Mouse (Mus musculus): Measurements from ENCODE around the gene Creb3l2. TPM values are rescaled to one million over a fixed set of nuclear protein-coding genes. Genes with fewer than 3 reads are reported as not detected.

The Creb3l2 gene
- polyA plus RNA-seq, 1 experiment, result 10.2 TPM

- Histone ChIP-seq H3K27me3 (ENCODE audit: control insufficient read depth, insufficient read depth, low read length, poor library complexity, severe bottlenecking) (no peaks in the 10 kb centered on the region), H3K4me1 (ENCODE audit: control insufficient read depth, insufficient read depth, low read length) (peaks cover 4% of the 10 kb centered on the region), H3K36me3 (ENCODE audit: control insufficient read depth, insufficient read depth, low read length, poor library complexity, severe bottlenecking) (no peaks in the 10 kb centered on the region), H3K9me3 (replicated peaks; ENCODE audit: control insufficient read depth, insufficient read depth, low read length, poor library complexity, severe bottlenecking) (no peaks in the 10 kb centered on the region), H3K27ac (ENCODE audit: insufficient read depth, low read length) (no peak overlapping the region), H3K9ac (ENCODE audit: low read depth, poor library complexity, severe bottlenecking) (no peak overlapping the region), H3K4me3 (ENCODE audit: low read depth, low read length) (no peak overlapping the region)
- no peak for TF ChIP-seq CTCF (IDR thresholded peaks at IDR 0.05; ENCODE audit: low read depth, low read length)
- TF ChIP-seq EP300 (IDR thresholded peaks at IDR 0.05; ENCODE audit: insufficient read depth, low read depth, low read length), result no peak
- no peak for TF ChIP-seq POLR2A (IDR thresholded peaks at IDR 0.05; ENCODE audit: insufficient read depth, low read length)
Measured at GRCm38 (mm10) chr6:37329376-37329775, 112.6 kb downstream of the Creb3l2 start.

- Histone ChIP-seq H3K4me1 (ENCODE audit: control insufficient read depth, insufficient read depth, low read length) (peaks cover 4% of the 10 kb centered on the region), H3K9ac (ENCODE audit: low read depth, poor library complexity, severe bottlenecking) (no peak overlapping the region), H3K27ac (ENCODE audit: insufficient read depth, low read length) (no peak overlapping the region), H3K27me3 (ENCODE audit: control insufficient read depth, insufficient read depth, low read length, poor library complexity, severe bottlenecking) (no peaks in the 10 kb centered on the region), H3K9me3 (replicated peaks; ENCODE audit: control insufficient read depth, insufficient read depth, low read length, poor library complexity, severe bottlenecking) (no peaks in the 10 kb centered on the region), H3K36me3 (ENCODE audit: control insufficient read depth, insufficient read depth, low read length, poor library complexity, severe bottlenecking) (no peaks in the 10 kb centered on the region), H3K4me3 (ENCODE audit: low read depth, low read length) (no peak overlapping the region)
- TF ChIP-seq POLR2A (IDR thresholded peaks at IDR 0.05; ENCODE audit: insufficient read depth, low read length) (no peak), CTCF (IDR thresholded peaks at IDR 0.05; ENCODE audit: low read depth, low read length) (no peak), EP300 (IDR thresholded peaks at IDR 0.05; ENCODE audit: insufficient read depth, low read depth, low read length) (no peak)
Measured at GRCm38 (mm10) chr6:37328671-37329070, 113.3 kb downstream of the Creb3l2 start.

GRCm38 (mm10) chr6:37327519-37327918 is 114.4 kb downstream of the Creb3l2 start:
- TF ChIP-seq EP300 (IDR thresholded peaks at IDR 0.05; ENCODE audit: insufficient read depth, low read depth, low read length), result no peak
- no peak for TF ChIP-seq POLR2A (IDR thresholded peaks at IDR 0.05; ENCODE audit: insufficient read depth, low read length)
- TF ChIP-seq CTCF (IDR thresholded peaks at IDR 0.05; ENCODE audit: low read depth, low read length), result no peak
- no peak overlapping the region for H3K27ac ChIP-seq (ENCODE audit: insufficient read depth, low read length)
- no peak overlapping the region for H3K9ac ChIP-seq (ENCODE audit: low read depth, poor library complexity, severe bottlenecking)

GRCm38 (mm10) chr6:37326603-37326955 is 115.4 kb downstream of the Creb3l2 start:
- TF ChIP-seq EP300 (IDR thresholded peaks at IDR 0.05; ENCODE audit: insufficient read depth, low read depth, low read length) (no peak), POLR2A (IDR thresholded peaks at IDR 0.05; ENCODE audit: insufficient read depth, low read length) (no peak), CTCF (IDR thresholded peaks at IDR 0.05; ENCODE audit: low read depth, low read length) (no peak)
- Histone ChIP-seq H3K36me3 (ENCODE audit: control insufficient read depth, insufficient read depth, low read length, poor library complexity, severe bottlenecking) (no peaks in the 10 kb centered on the region), H3K9me3 (replicated peaks; ENCODE audit: control insufficient read depth, insufficient read depth, low read length, poor library complexity, severe bottlenecking) (no peaks in the 10 kb centered on the region), H3K27me3 (ENCODE audit: control insufficient read depth, insufficient read depth, low read length, poor library complexity, severe bottlenecking) (no peaks in the 10 kb centered on the region), H3K4me1 (ENCODE audit: control insufficient read depth, insufficient read depth, low read length) (peaks cover 4% of the 10 kb centered on the region), H3K9ac (ENCODE audit: low read depth, poor library complexity, severe bottlenecking) (no peak overlapping the region), H3K4me3 (ENCODE audit: low read depth, low read length) (no peak overlapping the region), H3K27ac (ENCODE audit: insufficient read depth, low read length) (no peak overlapping the region)

More at GRCm38 (mm10) chr6:37327519-37327918, 114.4 kb downstream of the Creb3l2 start:
- Histone ChIP-seq H3K9me3 (replicated peaks; ENCODE audit: control insufficient read depth, insufficient read depth, low read length, poor library complexity, severe bottlenecking) (no peaks in the 10 kb centered on the region), H3K36me3 (ENCODE audit: control insufficient read depth, insufficient read depth, low read length, poor library complexity, severe bottlenecking) (no peaks in the 10 kb centered on the region), H3K4me3 (ENCODE audit: low read depth, low read length) (no peak overlapping the region), H3K4me1 (ENCODE audit: control insufficient read depth, insufficient read depth, low read length) (peaks cover 4% of the 10 kb centered on the region), H3K27me3 (ENCODE audit: control insufficient read depth, insufficient read depth, low read length, poor library complexity, severe bottlenecking) (no peaks in the 10 kb centered on the region)

GRCm38 (mm10) chr6:37325906-37326602 is 115.9 kb downstream of the Creb3l2 start:
- Histone ChIP-seq H3K9me3 (replicated peaks; ENCODE audit: control insufficient read depth, insufficient read depth, low read length, poor library complexity, severe bottlenecking) (no peaks in the 10 kb centered on the region), H3K4me3 (ENCODE audit: low read depth, low read length) (no peak overlapping the region), H3K4me1 (ENCODE audit: control insufficient read depth, insufficient read depth, low read length) (peaks cover 4% of the 10 kb centered on the region), H3K27ac (ENCODE audit: insufficient read depth, low read length) (no peak overlapping the region), H3K27me3 (ENCODE audit: control insufficient read depth, insufficient read depth, low read length, poor library complexity, severe bottlenecking) (no peaks in the 10 kb centered on the region), H3K36me3 (ENCODE audit: control insufficient read depth, insufficient read depth, low read length, poor library complexity, severe bottlenecking) (no peaks in the 10 kb centered on the region), H3K9ac (ENCODE audit: low read depth, poor library complexity, severe bottlenecking) (no peak overlapping the region)
- TF ChIP-seq CTCF (IDR thresholded peaks at IDR 0.05; ENCODE audit: low read depth, low read length), result no peak
- no peak for TF ChIP-seq EP300 (IDR thresholded peaks at IDR 0.05; ENCODE audit: insufficient read depth, low read depth, low read length)
- TF ChIP-seq POLR2A (IDR thresholded peaks at IDR 0.05; ENCODE audit: insufficient read depth, low read length), result no peak

- Histone ChIP-seq H3K4me1 (ENCODE audit: control insufficient read depth, insufficient read depth, low read length) (peaks cover 4% of the 10 kb centered on the region), H3K36me3 (ENCODE audit: control insufficient read depth, insufficient read depth, low read length, poor library complexity, severe bottlenecking) (no peaks in the 10 kb centered on the region), H3K9ac (ENCODE audit: low read depth, poor library complexity, severe bottlenecking) (no peak overlapping the region), H3K4me3 (ENCODE audit: low read depth, low read length) (no peak overlapping the region), H3K27me3 (ENCODE audit: control insufficient read depth, insufficient read depth, low read length, poor library complexity, severe bottlenecking) (no peaks in the 10 kb centered on the region), H3K27ac (ENCODE audit: insufficient read depth, low read length) (no peak overlapping the region), H3K9me3 (replicated peaks; ENCODE audit: control insufficient read depth, insufficient read depth, low read length, poor library complexity, severe bottlenecking) (no peaks in the 10 kb centered on the region)
- TF ChIP-seq CTCF (IDR thresholded peaks at IDR 0.05; ENCODE audit: low read depth, low read length) (no peak), POLR2A (IDR thresholded peaks at IDR 0.05; ENCODE audit: insufficient read depth, low read length) (no peak), EP300 (IDR thresholded peaks at IDR 0.05; ENCODE audit: insufficient read depth, low read depth, low read length) (no peak)
Measured at GRCm38 (mm10) chr6:37325076-37325475, 116.9 kb downstream of the Creb3l2 start.
